19 mouse cellular contexts compared by ENCODE assay signal in the genomic region with DNA sequence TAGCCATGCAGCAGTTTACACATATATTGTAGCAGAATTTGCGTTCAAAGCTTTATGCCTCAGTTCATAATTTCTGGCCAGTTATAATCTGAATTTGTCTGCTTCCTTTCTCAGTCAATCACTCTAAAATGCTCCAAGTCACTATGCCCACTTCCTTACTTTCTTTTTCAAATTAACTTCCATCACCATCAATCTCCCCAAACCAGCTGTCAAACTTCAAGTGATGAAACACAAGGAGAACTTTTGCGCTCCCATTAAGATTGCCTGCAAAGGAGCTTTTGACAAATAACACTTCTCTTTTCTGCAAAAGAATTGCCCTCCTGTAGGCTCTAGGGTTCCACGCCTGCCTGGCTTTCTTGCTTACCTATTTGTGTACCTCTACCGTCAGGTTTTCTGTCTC. TPM values are rescaled to one million over a fixed set of nuclear protein-coding genes. Genes with fewer than 3 reads are reported as not detected.
"Had no signal": no experiment of that assay in that cellular context is flagged by ENCODE, and none has a peak within 500 bp of the region (broad histone marks: within the 10 kb centered on the region; RNA-seq: fewer than 3 reads in every experiment).

No protein-coding gene starts in this region.

- H3K27me3 ChIP-seq: megakaryocyte, embryonic 14.5 days; midbrain, embryonic 15.5 days; neural tube, embryonic 12.5 days had no signal

- DNase-seq: kidney, postnatal 25 days; layer of hippocampus, adult 9-11 months; layer of hippocampus, postnatal 36 days; lung, adult 18-20 months; lung, postnatal 36 days; thymus, postnatal 4 days had no signal

- ATAC-seq: lung, postnatal 0 days; midbrain, embryonic 15.5 days had no signal

- H3K4me1 ChIP-seq: megakaryocyte, embryonic 14.5 days; midbrain, embryonic 15.5 days; neural tube, embryonic 12.5 days had no signal

- H3K4me3 ChIP-seq: limb, embryonic 13.5 days; megakaryocyte, embryonic 14.5 days; midbrain, embryonic 15.5 days; neural tube, embryonic 12.5 days had no signal

- H3K9ac ChIP-seq: limb, embryonic 13.5 days; liver, embryonic 14.5 days; midbrain, embryonic 15.5 days; neural tube, embryonic 12.5 days had no signal

- H3K9me3 ChIP-seq: limb, embryonic 13.5 days; midbrain, embryonic 15.5 days; neural tube, embryonic 12.5 days had no signal

- H3K4me2 ChIP-seq: limb, embryonic 13.5 days; midbrain, embryonic 11.5 days; midbrain, embryonic 15.5 days; neural tube, embryonic 12.5 days had no signal

- H3K36me3 ChIP-seq: limb, embryonic 13.5 days; midbrain, embryonic 15.5 days; neural tube, embryonic 12.5 days had no signal

- H3K27ac ChIP-seq: limb, embryonic 13.5 days; liver, embryonic 14.5 days; midbrain, embryonic 15.5 days; neural tube, embryonic 12.5 days; stomach, postnatal 0 days had no signal

RNA-seq across cellular contexts. Expression of gene Pou1f1, which starts 50.6 kb away (rescaled TPM):
- total RNA-seq: layer of hippocampus, postnatal 36 days; left cerebral cortex, adult 8-10 months; left cerebral cortex, postnatal 25 days; liver, adult 2 months; monocyte, adult 5-6 weeks had no signal
- polyA plus RNA-seq: kidney, embryonic 16.5 days; liver, adult 2 months; liver, embryonic 14.5 days; lung, postnatal 0 days; midbrain, embryonic 11.5 days; neural tube, embryonic 12.5 days had no signal
